ENCODE assay signal across 15 mouse cellular contexts in the genomic region with DNA sequence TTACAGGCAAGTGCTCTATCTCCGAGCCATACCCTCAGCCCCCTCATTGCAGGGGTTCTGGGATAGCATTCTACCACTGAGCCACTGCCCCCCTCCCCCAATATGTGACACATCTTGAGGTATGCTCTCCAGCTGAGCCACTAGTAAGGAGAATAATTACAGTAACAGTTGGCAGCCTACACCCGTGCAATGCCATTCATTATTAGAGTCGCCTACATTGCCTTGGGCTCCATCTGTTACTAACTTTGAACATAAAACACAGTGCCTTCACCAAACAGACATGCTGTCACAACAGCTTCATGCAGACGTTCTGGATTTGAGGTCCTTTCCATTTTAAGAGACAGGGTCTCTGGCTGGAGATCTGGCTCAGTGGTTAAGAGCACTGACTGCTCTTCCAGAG. TPM values are rescaled to one million over a fixed set of nuclear protein-coding genes. Genes with fewer than 3 reads are reported as not detected.
A peak's percentile ranks its signal among the peaks of the same experiment; 100 is the strongest.
DNase-seq lines count a peak whose midpoint lies in the region; TF ChIP-seq lines count a peak whose summit lies in the region.
"Had no signal": no experiment of that assay in that cellular context is flagged by ENCODE, and none has a peak within 500 bp of the region (broad histone marks: within the 10 kb centered on the region; RNA-seq: fewer than 3 reads in every experiment).

No protein-coding gene starts in this region.

- TF ChIP-seq POLR2A in brain, embryonic 14.5 days (IDR thresholded peaks at IDR 0.05; ENCODE audit: borderline replicate concordance, extremely low read depth, insufficient read depth, insufficient read length, poor library complexity, severe bottlenecking): no peak

- peak; percentile 57 for DNase-seq in layer of hippocampus, adult 11-12 months (ENCODE audit: low spot score)
- DNase-seq in layer of hippocampus, postnatal 25 days (ENCODE audit: extremely low spot score in 1 of 2, low spot score in 1 of 2): no peak
- DNase-seq in Muller cell, postnatal 12 days (ENCODE audit: inconsistent ontology term): peak; percentile 48
- peak; percentile 75 for DNase-seq in brain, embryonic 14.5 days (ENCODE audit: low read depth)
- DNase-seq in layer of hippocampus, adult 9-10 months (ENCODE audit: low spot score): peak; percentile 29
- no peak for DNase-seq in spleen, adult 18-20 months
- no peak for DNase-seq in adrenal gland, postnatal 25 days
- no peak for DNase-seq in heart, adult 11 months
- DNase-seq: cerebellum, adult 2 months; gastrocnemius, postnatal 14 days; kidney, adult 11 months; kidney, postnatal 25 days; left cerebral cortex, postnatal 4 days; midbrain, embryonic 14.5 days; thymus, adult 2 months had no signal

- TF ChIP-seq CTCF in brain, embryonic 14.5 days (IDR thresholded peaks at IDR 0.05; ENCODE audit: borderline replicate concordance, extremely low read depth, insufficient read depth, insufficient read length): no peak

RNA-seq across cellular contexts. Expression of gene Gpld1, which starts 33.4 kb away (rescaled TPM):
- 10 to 100 TPM; 11.9 to 20.7 TPM for total RNA-seq in layer of hippocampus, postnatal 25 days (2021)
- 1.8 and 2.6 TPM in 2 replicates for polyA plus RNA-seq in brain, embryonic 14.5 days (2012; rRNA removed)
- 5.6 and 7.9 TPM in 2 replicates for total RNA-seq in adrenal gland, postnatal 25 days (2021)

RNA-seq across cellular contexts. Expression of gene Aldh5a1, which starts 38.9 kb away (rescaled TPM):
- 10 to 100 TPM; 60.6 to 61.7 TPM for total RNA-seq in layer of hippocampus, postnatal 25 days (2021)
- polyA plus RNA-seq in brain, embryonic 14.5 days (2012; rRNA removed): 12.2 and 17.9 TPM in 2 replicates
- 16.7 and 21.9 TPM in 2 replicates for total RNA-seq in adrenal gland, postnatal 25 days (2021)

RNA-seq across cellular contexts. Expression of gene Mrs2, which starts 43.8 kb away (rescaled TPM):
- 10 to 100 TPM; 56.6 to 60.5 TPM for total RNA-seq in layer of hippocampus, postnatal 25 days (2021)
- 35.7 and 41.3 TPM in 2 replicates for polyA plus RNA-seq in brain, embryonic 14.5 days (2012; rRNA removed)
- total RNA-seq in adrenal gland, postnatal 25 days (2021): 79.4 and 86.8 TPM in 2 replicates

Comparison
In these comparisons a context has a peak if more than half of its experiments do, and no peak if none do; other contexts are left out.
1. DNase-seq: peak in layer of hippocampus, adult 11-12 months (single experiment), Muller cell, postnatal 12 days (single experiment), brain, embryonic 14.5 days (single experiment) and layer of hippocampus, adult 9-10 months (single experiment); none in layer of hippocampus, postnatal 25 days (0 of 2), spleen, adult 18-20 months (0 of 2), adrenal gland, postnatal 25 days (single experiment) and heart, adult 11 months (single experiment).